Mouse (Mus musculus): ENCODE data around the gene Slc41a3. TPM values are rescaled to one million over a fixed set of nuclear protein-coding genes. Genes with fewer than 3 reads are reported as not detected.

Slc41a3 gene
- total and polyA plus RNA-seq, 3 experiments = 0.10 to 0.59 (median 0.15) TPM

DNA sequence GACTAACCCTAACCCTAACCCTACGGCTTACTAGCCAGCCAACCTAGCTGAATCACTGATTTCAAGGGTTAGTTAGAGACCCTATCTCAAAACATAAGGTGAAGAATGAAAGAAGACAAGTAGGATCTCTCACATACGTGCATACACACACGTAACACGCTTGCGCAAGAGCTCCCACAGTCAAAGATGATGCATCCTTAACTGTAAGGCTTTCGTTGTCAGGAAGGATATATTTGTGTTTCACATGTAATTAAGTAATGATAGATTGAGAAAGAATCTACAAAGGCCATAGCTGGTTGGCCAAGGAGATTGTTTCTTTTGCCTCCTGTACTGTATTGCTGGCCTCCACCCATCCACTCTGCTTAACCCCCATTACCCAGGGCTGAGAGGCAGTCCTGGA is 83.5 kb downstream of the Slc41a3 start:
- H3K9me3 ChIP-seq (replicated peaks; ENCODE audit: low read length) = no peaks in the 10 kb centered on the region
- no peak overlapping the region for H3K4me2 ChIP-seq (ENCODE audit: insufficient read depth, low read depth, poor library complexity, severe bottlenecking)
- peaks cover 29 to 78% of the 10 kb centered on the region in 2 experiments for H3K4me1 ChIP-seq (ENCODE audit: control insufficient read depth in 1 of 2, insufficient read depth in 2 of 2)
- H3K36me3 ChIP-seq (replicated peaks in 1 of 2; ENCODE audit: control insufficient read depth in 1 of 2, insufficient read depth in 1 of 2, low read length in 1 of 2) = peaks cover 83 to 99% of the 10 kb centered on the region in 2 experiments
- no peaks in the 10 kb centered on the region for H3K27me3 ChIP-seq (replicated peaks)
- dilution Hi-C loops (cut with MboI; ENCODE audit: extremely low pct_ligation_motif_present, extremely low pct_unique_long_range_greater_than_20kb, low sequenced_read_pairs) (no loop called here), in situ Hi-C loops (cut with MboI; ENCODE audit: low pct_ligation_motif_present, low pct_unique_long_range_greater_than_20kb, low sequenced_read_pairs) (no loop called here)
- no peak overlapping the region for H3K9ac ChIP-seq (ENCODE audit: insufficient read depth, low read depth)
- H3K27ac ChIP-seq (ENCODE audit: insufficient read depth, low read depth) = peak overlapping the region; percentile 10; the same call in 1 of the 2 replicates
- H3K79me2 ChIP-seq (replicated peaks; ENCODE audit: control insufficient read depth, extremely low read depth, insufficient read depth, poor library complexity, severe bottlenecking) = peaks cover 32% of the 10 kb centered on the region
- no peak overlapping the region for H3K4me3 ChIP-seq (replicated peaks in 1 of 3; ENCODE audit: low read depth in 2 of 3, low read length in 2 of 3, poor library complexity in 1 of 3)
- no peak for DNase-seq (ENCODE audit: extremely low read depth)
- TF ChIP-seq SMC3 (IDR thresholded peaks at IDR 0.05; ENCODE audit: low read depth, low read length) (no peak), ZC3H11A (IDR thresholded peaks at IDR 0.05; ENCODE audit: low read depth, low read length) (no peak), JUND (conservative IDR thresholded peaks at IDR 0.05; ENCODE audit: low read depth, low read length) (no peak), ZKSCAN1 (IDR thresholded peaks at IDR 0.05; ENCODE audit: borderline replicate concordance, low read depth, low read length) (no peak), SIN3A (IDR thresholded peaks at IDR 0.05; ENCODE audit: low read length) (no peak), MEF2A (IDR thresholded peaks at IDR 0.05; ENCODE audit: borderline replicate concordance, low read depth, low read length) (no peak), KAT2A (IDR thresholded peaks at IDR 0.05; ENCODE audit: insufficient replicate concordance, low read length) (no peak), GABPA (IDR thresholded peaks at IDR 0.05; ENCODE audit: insufficient replicate concordance, low read depth, low read length) (no peak), IRF4 (IDR thresholded peaks at IDR 0.05; ENCODE audit: low read depth, low read length) (no peak), NELFE (IDR thresholded peaks at IDR 0.05; ENCODE audit: low read depth, low read length) (no peak), TCF12 (IDR thresholded peaks at IDR 0.05; ENCODE audit: low read depth, low read length) (no peak), TBP (conservative IDR thresholded peaks at IDR 0.05; ENCODE audit: low read depth, low read length) (no peak), EP300 (IDR thresholded peaks at IDR 0.05; ENCODE audit: low read length) (no peak), PAX5 (IDR thresholded peaks at IDR 0.05; ENCODE audit: low read length) (no peak), UBTF (IDR thresholded peaks at IDR 0.05; ENCODE audit: low read depth, low read length) (no peak), HCFC1 (IDR thresholded peaks at IDR 0.05; ENCODE audit: low read depth, low read length) (no peak), USF1 (IDR thresholded peaks at IDR 0.05; ENCODE audit: low read depth, low read length) (no peak), POLR2AphosphoS2 (IDR thresholded peaks at IDR 0.05; ENCODE audit: low read depth, low read length) (no peak), MYC (IDR thresholded peaks at IDR 0.05; ENCODE audit: low read depth, low read length) (no peak)

GRCm38 (mm10) chr6:90688742-90689141 is 84.2 kb downstream of the Slc41a3 start:
- Histone ChIP-seq H3K79me2 (replicated peaks; ENCODE audit: control insufficient read depth, extremely low read depth, insufficient read depth, poor library complexity, severe bottlenecking) (peaks cover 32% of the 10 kb centered on the region), H3K4me2 (ENCODE audit: insufficient read depth, low read depth, poor library complexity, severe bottlenecking) (no peak overlapping the region), H3K27me3 (replicated peaks) (no peaks in the 10 kb centered on the region), H3K36me3 (replicated peaks in 1 of 2; ENCODE audit: control insufficient read depth in 1 of 2, insufficient read depth in 1 of 2, low read length in 1 of 2) (peaks cover 83 to 99% of the 10 kb centered on the region in 2 experiments), H3K4me3 (replicated peaks in 1 of 3; ENCODE audit: low read depth in 2 of 3, low read length in 2 of 3, poor library complexity in 1 of 3) (no peak overlapping the region), H3K9ac (ENCODE audit: insufficient read depth, low read depth) (no peak overlapping the region), H3K9me3 (replicated peaks; ENCODE audit: low read length) (no peaks in the 10 kb centered on the region), H3K27ac (ENCODE audit: insufficient read depth, low read depth) (peak overlapping the region; percentile 56), H3K4me1 (ENCODE audit: control insufficient read depth in 1 of 2, insufficient read depth in 2 of 2) (peaks cover 29 to 81% of the 10 kb centered on the region in 2 experiments)
- TF ChIP-seq CHD1 (IDR thresholded peaks at IDR 0.05; ENCODE audit: low read depth, low read length) (no peak), MAFK (IDR thresholded peaks at IDR 0.05; ENCODE audit: insufficient replicate concordance, low read length) (0 out of 2 replicates have a peak, but pooled peaks have one; percentile 31), EP300 (IDR thresholded peaks at IDR 0.05; ENCODE audit: low read length) (peak; percentile 44; the same call in 1 of the 2 replicates), MXI1 (IDR thresholded peaks at IDR 0.05; ENCODE audit: low read depth, low read length) (peak; percentile 54; the same call in 1 of the 2 replicates), RCOR1 (conservative IDR thresholded peaks at IDR 0.05; ENCODE audit: low read depth, low read length) (no peak), USF1 (IDR thresholded peaks at IDR 0.05; ENCODE audit: low read depth, low read length) (no peak), ZNF384 (IDR thresholded peaks at IDR 0.05; ENCODE audit: low read depth, low read length) (no peak), CTCF (conservative IDR thresholded peaks at IDR 0.05 in 1 of 2, IDR thresholded peaks at IDR 0.05 in 1 of 2; ENCODE audit: low read depth in 2 of 2, low read length in 2 of 2) (0 out of 4 replicates have a peak, but pooled peaks of 1 of the 2 experiments have one; percentile 21), TCF12 (IDR thresholded peaks at IDR 0.05; ENCODE audit: low read depth, low read length) (peak; percentile 57; the same call in 1 of the 2 replicates), IRF4 (IDR thresholded peaks at IDR 0.05; ENCODE audit: low read depth, low read length) (0 out of 2 replicates have a peak, but pooled peaks have one; percentile 29), ZKSCAN1 (IDR thresholded peaks at IDR 0.05; ENCODE audit: borderline replicate concordance, low read depth, low read length) (no peak), MEF2A (IDR thresholded peaks at IDR 0.05; ENCODE audit: borderline replicate concordance, low read depth, low read length) (peak; percentile 98), ZC3H11A (IDR thresholded peaks at IDR 0.05; ENCODE audit: low read depth, low read length) (no peak), MYC (IDR thresholded peaks at IDR 0.05; ENCODE audit: low read depth, low read length) (no peak), ETS1 (conservative IDR thresholded peaks at IDR 0.05; ENCODE audit: low read depth, low read length) (peak; percentile 80), USF2 (conservative IDR thresholded peaks at IDR 0.05; ENCODE audit: low read depth, low read length) (no peak), MAZ (IDR thresholded peaks at IDR 0.05; ENCODE audit: low read depth, low read length) (peak; percentile 53; the same call in 1 of the 2 replicates), BHLHE40 (IDR thresholded peaks at IDR 0.05; ENCODE audit: low read depth, low read length) (peak; percentile 79)
- dilution Hi-C loops (cut with MboI; ENCODE audit: extremely low pct_ligation_motif_present, extremely low pct_unique_long_range_greater_than_20kb, low sequenced_read_pairs) (no loop called here), in situ Hi-C loops (cut with MboI; ENCODE audit: low pct_ligation_motif_present, low pct_unique_long_range_greater_than_20kb, low sequenced_read_pairs) (no loop called here)
- DNase-seq (ENCODE audit: extremely low read depth) = peak; percentile 78

All from CH12.LX (cell line).